Mouse (Mus musculus): ENCODE results near the gene Glrx3. TPM values are rescaled to one million over a fixed set of nuclear protein-coding genes. Genes with fewer than 3 reads are reported as not detected.

The Glrx3 gene
- polyA plus RNA-seq (2012; rRNA removed) = 38.1 and 39.2 TPM in 2 replicates

GRCm38 (mm10) chr7:137437440-137438178 is at the start of gene Glrx3:
Gene Glrx3, plus strand, starts transcription at chr7:137437614.

GRCm38 (mm10) chr7:137410337-137411197 is 26.8 kb upstream of the Glrx3 start, which contains the start of gene 9430038I01Rik:
Gene 9430038I01Rik, minus strand, starts transcription at chr7:137410762.

Other genes starting within 250 kb of the Glrx3 start
- gene Ebf3, start 123.2 kb upstream of the Glrx3 start, polyA plus RNA-seq (2012; rRNA removed) = 0.01 and 0.02 TPM in 2 replicates
- gene 9430038I01Rik, start 26.9 kb upstream of the Glrx3 start, polyA plus RNA-seq (2012; rRNA removed) = 6.5 and 6.9 TPM in 2 replicates

Measured in liver, embryonic 18 days (tissue).